Mouse (Mus musculus): ENCODE results near the gene Ncoa1. TPM values are rescaled to one million over a fixed set of nuclear protein-coding genes. Genes with fewer than 3 reads are reported as not detected.
A peak's percentile ranks its signal among the peaks of the same experiment; 100 is the strongest.

Ncoa1 gene
- polyA plus RNA-seq, 1 experiment: not detected

DNA sequence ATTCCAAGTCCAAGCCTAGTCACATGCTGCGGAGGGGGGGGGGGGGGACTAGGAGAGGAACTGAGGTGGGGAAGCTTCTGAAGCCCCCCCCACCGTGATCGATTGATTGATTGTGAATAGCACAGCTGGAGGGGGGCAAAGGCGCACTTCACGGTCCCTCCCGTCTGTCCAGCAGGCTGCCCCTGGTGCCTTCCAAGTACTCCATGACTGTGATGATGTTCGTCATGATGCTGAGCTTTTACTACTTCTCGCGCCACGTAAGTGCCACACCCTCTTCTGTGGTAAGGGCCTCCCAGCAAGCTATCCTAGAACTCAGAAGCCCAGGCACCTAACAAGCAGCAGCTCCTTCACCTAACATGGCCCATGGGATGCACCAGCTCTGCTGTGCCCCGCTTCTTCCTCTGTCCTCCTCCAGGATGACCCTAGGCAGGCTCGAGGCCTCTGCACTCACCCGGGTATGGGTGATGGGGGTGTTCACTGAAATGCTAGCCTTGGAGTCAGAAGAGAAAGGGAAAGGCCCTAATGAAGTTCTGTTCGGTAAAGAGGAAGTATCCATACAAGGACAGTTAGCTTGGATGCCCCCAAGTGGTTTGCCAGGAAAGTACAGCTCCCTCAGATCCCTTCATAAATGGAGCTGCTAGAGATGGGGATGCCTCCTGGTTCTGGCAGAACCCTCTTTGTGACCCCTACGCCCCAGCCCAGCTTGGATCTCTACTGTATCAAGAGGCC, 268.4 kb downstream of the Ncoa1 start:
- 76% methylated on average over 15 of the region's 15 CpGs for WGBS

GRCm38 (mm10) chr12:4206106-4206505, 270.9 kb downstream of the Ncoa1 start:
- Histone ChIP-seq H3K27ac (ENCODE audit: insufficient read depth, low read depth, low read length) (no peak overlapping the region), H3K4me1 (ENCODE audit: control insufficient read depth, insufficient read depth, low read length) (peaks cover 9% of the 10 kb centered on the region), H3K4me3 (ENCODE audit: insufficient read depth, low read depth, low read length) (no peak overlapping the region)
- TF ChIP-seq POLR2A (IDR thresholded peaks at IDR 0.05; ENCODE audit: insufficient read depth, low read depth, low read length): no peak
- TF ChIP-seq CTCF (IDR thresholded peaks at IDR 0.05; ENCODE audit: insufficient read depth, low read depth, low read length): no peak
- WGBS: 94% methylated on average over 11 of the region's 11 CpGs

More for the DNA sequence above, 268.4 kb downstream of the Ncoa1 start:
- H3K4me3 ChIP-seq (ENCODE audit: insufficient read depth, low read depth, low read length): no peak overlapping the region
- 0 out of 2 replicates have a peak, but pooled peaks have one; percentile 2 for TF ChIP-seq CTCF (IDR thresholded peaks at IDR 0.05; ENCODE audit: insufficient read depth, low read depth, low read length)
- no peak for TF ChIP-seq POLR2A (IDR thresholded peaks at IDR 0.05; ENCODE audit: insufficient read depth, low read depth, low read length)
- H3K4me1 ChIP-seq (ENCODE audit: control insufficient read depth, insufficient read depth, low read length): peaks cover 7% of the 10 kb centered on the region
- no peak overlapping the region for H3K27ac ChIP-seq (ENCODE audit: insufficient read depth, low read depth, low read length)

DNA sequence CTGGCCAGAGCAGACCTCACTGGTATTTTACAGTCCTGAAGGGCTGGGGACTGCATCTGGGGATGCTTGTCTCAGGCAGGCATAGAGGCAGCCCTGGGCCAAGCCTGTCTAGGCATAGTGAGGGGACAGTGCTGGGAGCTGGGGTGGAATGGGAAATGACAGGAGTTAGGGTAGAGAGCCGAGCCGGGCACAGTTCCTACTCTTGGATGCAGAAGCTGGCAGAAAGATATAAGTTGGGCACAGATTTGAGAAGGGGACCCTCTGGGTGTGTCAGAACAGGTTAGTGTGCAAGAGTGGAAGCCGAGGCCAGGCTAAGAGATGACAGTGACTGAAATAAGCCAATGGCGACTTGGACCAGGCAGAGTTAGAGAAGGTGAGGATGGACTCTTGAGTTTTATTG, 274.8 kb downstream of the Ncoa1 start:
- no peak overlapping the region for H3K4me3 ChIP-seq (ENCODE audit: insufficient read depth, low read depth, low read length)
- WGBS: 96% methylated on average over 4 of the region's 4 CpGs
- no peak overlapping the region for H3K27ac ChIP-seq (ENCODE audit: insufficient read depth, low read depth, low read length)
- TF ChIP-seq POLR2A (IDR thresholded peaks at IDR 0.05; ENCODE audit: insufficient read depth, low read depth, low read length) (no peak), CTCF (IDR thresholded peaks at IDR 0.05; ENCODE audit: insufficient read depth, low read depth, low read length) (no peak)
- peaks cover 12% of the 10 kb centered on the region for H3K4me1 ChIP-seq (ENCODE audit: control insufficient read depth, insufficient read depth, low read length)

GRCm38 (mm10) chr12:4201454-4202200, 275.4 kb downstream of the Ncoa1 start:
- peaks cover 12% of the 10 kb centered on the region for H3K4me1 ChIP-seq (ENCODE audit: control insufficient read depth, insufficient read depth, low read length)
- TF ChIP-seq POLR2A (IDR thresholded peaks at IDR 0.05; ENCODE audit: insufficient read depth, low read depth, low read length): no peak
- H3K27ac ChIP-seq (ENCODE audit: insufficient read depth, low read depth, low read length): no peak overlapping the region
- WGBS: 64% methylated on average over 13 of the region's 13 CpGs
- no peak overlapping the region for H3K4me3 ChIP-seq (ENCODE audit: insufficient read depth, low read depth, low read length)

GRCm38 (mm10) chr12:4199271-4199670, 277.7 kb downstream of the Ncoa1 start:
- WGBS: 96% methylated on average over 11 of the region's 11 CpGs
- TF ChIP-seq POLR2A (IDR thresholded peaks at IDR 0.05; ENCODE audit: insufficient read depth, low read depth, low read length) (no peak), CTCF (IDR thresholded peaks at IDR 0.05; ENCODE audit: insufficient read depth, low read depth, low read length) (no peak)

DNA sequence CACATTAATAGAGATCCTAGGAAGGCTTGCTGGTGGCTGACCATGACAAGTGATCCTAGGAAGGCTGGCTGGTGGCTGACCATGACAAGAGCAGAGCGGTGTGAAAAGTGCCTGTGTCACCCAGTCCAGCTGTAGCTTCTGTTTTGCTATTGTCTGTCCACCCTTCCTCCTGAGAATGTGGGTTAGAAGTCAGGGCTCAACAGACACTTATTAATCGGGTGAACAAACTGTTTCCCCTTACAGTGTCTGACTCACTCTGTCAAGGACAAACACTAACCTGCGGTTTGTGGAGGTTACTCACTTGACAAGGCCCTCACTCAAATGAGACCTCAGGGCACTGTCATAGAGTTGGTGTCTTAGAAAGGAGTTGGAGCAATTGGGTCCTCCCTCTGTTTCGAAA, 278.3 kb downstream of the Ncoa1 start:
- 87% methylated on average over 4 of the region's 4 CpGs for WGBS
- no peak for TF ChIP-seq CTCF (IDR thresholded peaks at IDR 0.05; ENCODE audit: insufficient read depth, low read depth, low read length)
- TF ChIP-seq POLR2A (IDR thresholded peaks at IDR 0.05; ENCODE audit: insufficient read depth, low read depth, low read length): no peak
- Histone ChIP-seq H3K4me1 (ENCODE audit: control insufficient read depth, insufficient read depth, low read length) (peaks cover 26% of the 10 kb centered on the region), H3K4me3 (ENCODE audit: insufficient read depth, low read depth, low read length) (no peak overlapping the region), H3K27ac (ENCODE audit: insufficient read depth, low read depth, low read length) (no peak overlapping the region)

More at GRCm38 (mm10) chr12:4199271-4199670, 277.7 kb downstream of the Ncoa1 start:
- peaks cover 20% of the 10 kb centered on the region for H3K4me1 ChIP-seq (ENCODE audit: control insufficient read depth, insufficient read depth, low read length)
- no peak overlapping the region for H3K27ac ChIP-seq (ENCODE audit: insufficient read depth, low read depth, low read length)
- H3K4me3 ChIP-seq (ENCODE audit: insufficient read depth, low read depth, low read length): no peak overlapping the region

Other genes with a start within 250 kb of the Ncoa1 start
- not detected in 2 replicates for gene Ptrhd1, start 243.2 kb downstream of the Ncoa1 start, polyA plus RNA-seq (2012; ENCODE audit: insufficient read depth, insufficient read length, low replicate concordance, missing spikeins)
- gene Cenpo, start 242.9 kb downstream of the Ncoa1 start, polyA plus RNA-seq (2012; ENCODE audit: insufficient read depth, insufficient read length, low replicate concordance, missing spikeins): not detected in 2 replicates
- not detected in 2 replicates for gene Itsn2, start 115.5 kb upstream of the Ncoa1 start, polyA plus RNA-seq (2012; ENCODE audit: insufficient read depth, insufficient read length, low replicate concordance, missing spikeins)
- gene Gm3625, start 115.7 kb upstream of the Ncoa1 start, polyA plus RNA-seq (2012; ENCODE audit: insufficient read depth, insufficient read length, low replicate concordance, missing spikeins): not detected in 2 replicates

Measured in olfactory bulb, adult 2 months (tissue).